12 mouse cellular contexts compared by ENCODE assay signal in genomic region chr1:194160761-194161461, GRCm38 (mm10).
A peak's percentile ranks its signal among the peaks of the same experiment; 100 is the strongest.
DNase-seq lines count a peak whose midpoint lies in the region; ATAC-seq lines count a peak whose summit lies in the region.
"Had no signal": no experiment of that assay in that cellular context is flagged by ENCODE, and none has a peak within 500 bp of the region (broad histone marks: within the 10 kb centered on the region; RNA-seq: fewer than 3 reads in every experiment).

No protein-coding gene starts in this region.

- intact Hi-C loops in left cerebral cortex, postnatal 4 days (cut with DNase I), result no loop called here
- intact Hi-C loops in heart, postnatal 25 days (cut with DNase I), result no loop called here

- ATAC-seq in hindbrain, embryonic 11.5 days (ENCODE audit: low FRiP score), result peak; percentile 93
- ATAC-seq: intestine, embryonic 16.5 days had no signal

- WGBS in hindbrain, embryonic 11.5 days, result 28% methylated on average over 8 of the region's 8 CpGs
- WGBS in heart, embryonic 10.5 days, result 74% methylated on average over 8 of the region's 8 CpGs

- H3K9me3 ChIP-seq in hindbrain, embryonic 11.5 days (ENCODE audit: control insufficient read depth, low read length), result no peaks in the 10 kb centered on the region
- no peaks in the 10 kb centered on the region for H3K9me3 ChIP-seq in heart, embryonic 10.5 days
- H3K9me3 ChIP-seq: limb, embryonic 12.5 days had no signal

- peak overlapping the region; percentile 51 for H3K27ac ChIP-seq in hindbrain, embryonic 11.5 days (ENCODE audit: low read depth, low read length)
- H3K27ac ChIP-seq in heart, embryonic 10.5 days, result no peak overlapping the region
- H3K27ac ChIP-seq: gastrocnemius, adult 2 months; limb, embryonic 12.5 days had no signal

- H3K4me1 ChIP-seq in hindbrain, embryonic 11.5 days (replicated peaks; ENCODE audit: control insufficient read depth, insufficient read depth, low read length), result no peaks in the 10 kb centered on the region
- H3K4me1 ChIP-seq in heart, embryonic 10.5 days, result no peaks in the 10 kb centered on the region
- H3K4me1 ChIP-seq: limb, embryonic 12.5 days had no signal

- no peak overlapping the region for H3K4me3 ChIP-seq in hindbrain, embryonic 11.5 days (ENCODE audit: low read depth, low read length)
- H3K4me3 ChIP-seq in heart, embryonic 10.5 days, result no peak overlapping the region
- H3K4me3 ChIP-seq: gastrocnemius, adult 2 months; limb, embryonic 12.5 days had no signal

- H3K4me2 ChIP-seq in hindbrain, embryonic 11.5 days (replicated peaks; ENCODE audit: low read depth, low read length), result no peak overlapping the region
- H3K4me2 ChIP-seq: limb, embryonic 12.5 days had no signal

- no peaks in the 10 kb centered on the region for H3K36me3 ChIP-seq in hindbrain, embryonic 11.5 days (ENCODE audit: control insufficient read depth, insufficient read depth, low read length)
- no peaks in the 10 kb centered on the region for H3K36me3 ChIP-seq in heart, embryonic 10.5 days
- H3K36me3 ChIP-seq: limb, embryonic 12.5 days had no signal

- no peaks in the 10 kb centered on the region for H3K27me3 ChIP-seq in hindbrain, embryonic 11.5 days (ENCODE audit: control insufficient read depth, insufficient read depth, low read length)
- no peaks in the 10 kb centered on the region for H3K27me3 ChIP-seq in heart, embryonic 10.5 days (ENCODE audit: insufficient read depth, poor library complexity, severe bottlenecking)
- H3K27me3 ChIP-seq: limb, embryonic 12.5 days had no signal

- peak; percentile 69 for DNase-seq in left cerebral cortex, postnatal 4 days
- no peak for DNase-seq in left cerebral cortex, adult 8-10 months (ENCODE audit: low spot score in 2 of 2)
- DNase-seq in hindbrain, embryonic 11.5 days (ENCODE audit: low spot score), result peak; percentile 41
- DNase-seq in mesoderm, embryonic 11.5 days (ENCODE audit: low read depth, low spot score), result peak; percentile 61
- DNase-seq in right cerebral cortex, postnatal 25 days, result peak; percentile 9
- no peak for DNase-seq in heart, embryonic 10.5 days (ENCODE audit: low spot score)
- no peak for DNase-seq in frontal cortex, postnatal 14 days (ENCODE audit: low spot score in 2 of 2)
- no peak for DNase-seq in heart, postnatal 25 days (ENCODE audit: low spot score)
- DNase-seq: cerebellum, adult 9-11 months; gastrocnemius, adult 2 months had no signal

- H3K9ac ChIP-seq in hindbrain, embryonic 11.5 days (ENCODE audit: low read depth, low read length), result no peak overlapping the region
- H3K9ac ChIP-seq: limb, embryonic 12.5 days had no signal

Comparison
In these comparisons a context has a peak if more than half of its experiments do, and no peak if none do; other contexts are left out.
1. DNase-seq: peak in left cerebral cortex, postnatal 4 days (single experiment), hindbrain, embryonic 11.5 days (single experiment), mesoderm, embryonic 11.5 days (single experiment) and right cerebral cortex, postnatal 25 days (single experiment); none in left cerebral cortex, adult 8-10 months (0 of 2), heart, embryonic 10.5 days (single experiment), frontal cortex, postnatal 14 days (0 of 2) and heart, postnatal 25 days (single experiment).